Mouse (Mus musculus) heart, postnatal 4 days (tissue): ENCODE results near the gene Gm49387. TPM values are rescaled to one million over a fixed set of nuclear protein-coding genes. Genes with fewer than 3 reads are reported as not detected.
A peak's percentile ranks its signal among the peaks of the same experiment; 100 is the strongest.

Experiments used
- DNase-seq: peaks from one replicate; pipeline ENCODE4 v3.0.0; 2021
- total RNA-seq, 2 experiments: library from RNA; stranded (reverse); gene quantifications; 2 replicates each; pipeline ENCODE4 v1.2.3; 2021

Gm49387 gene
- total RNA-seq, 2 experiments from 2014 or later = 2.8 TPM; not detected in 1

DNA sequence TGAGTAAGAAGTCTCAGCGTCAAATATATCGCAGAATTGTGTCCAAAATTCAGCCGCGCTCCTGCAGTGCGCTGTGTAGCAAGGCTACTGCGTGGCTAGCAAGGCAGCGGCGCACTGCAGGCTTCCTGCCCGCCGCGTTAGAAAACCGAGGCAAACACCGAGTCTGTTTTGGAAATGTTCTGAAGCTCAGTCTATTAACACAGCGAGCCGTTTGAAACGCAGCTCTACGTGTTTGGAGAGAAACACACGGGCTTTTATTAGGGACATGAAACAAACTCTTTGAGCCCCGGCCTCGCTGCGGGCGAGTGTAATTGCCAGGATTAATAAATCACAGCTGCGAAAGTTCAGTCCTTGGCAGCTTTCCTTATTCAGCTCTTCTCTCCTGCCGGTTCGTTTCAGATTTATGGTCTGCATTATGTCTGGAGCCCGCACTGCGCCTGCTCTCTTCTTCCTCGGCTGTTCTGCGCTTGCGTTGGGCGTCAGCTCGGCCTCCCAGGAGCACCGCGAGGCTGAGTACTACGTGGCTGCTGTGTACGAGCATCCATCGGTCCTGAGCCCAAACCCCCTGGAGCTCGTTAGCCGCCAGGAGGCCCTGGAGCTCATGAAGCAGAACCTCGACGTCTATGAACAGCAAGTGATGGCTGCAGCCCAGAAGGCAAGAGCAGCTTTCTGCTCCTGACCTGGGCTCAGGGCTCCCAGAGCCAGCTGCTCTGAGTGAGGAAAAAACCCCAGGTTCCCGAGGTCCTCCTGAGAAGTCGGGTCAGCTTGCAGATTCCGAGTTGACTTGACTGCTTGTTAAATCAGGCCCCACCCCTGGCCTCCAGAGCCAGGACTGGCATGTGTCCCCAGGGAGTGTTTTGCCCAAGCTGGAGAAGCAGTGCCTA lies 21.2 kb upstream of the Gm49387 start:
- DNase-seq = peak; percentile 84

DNA sequence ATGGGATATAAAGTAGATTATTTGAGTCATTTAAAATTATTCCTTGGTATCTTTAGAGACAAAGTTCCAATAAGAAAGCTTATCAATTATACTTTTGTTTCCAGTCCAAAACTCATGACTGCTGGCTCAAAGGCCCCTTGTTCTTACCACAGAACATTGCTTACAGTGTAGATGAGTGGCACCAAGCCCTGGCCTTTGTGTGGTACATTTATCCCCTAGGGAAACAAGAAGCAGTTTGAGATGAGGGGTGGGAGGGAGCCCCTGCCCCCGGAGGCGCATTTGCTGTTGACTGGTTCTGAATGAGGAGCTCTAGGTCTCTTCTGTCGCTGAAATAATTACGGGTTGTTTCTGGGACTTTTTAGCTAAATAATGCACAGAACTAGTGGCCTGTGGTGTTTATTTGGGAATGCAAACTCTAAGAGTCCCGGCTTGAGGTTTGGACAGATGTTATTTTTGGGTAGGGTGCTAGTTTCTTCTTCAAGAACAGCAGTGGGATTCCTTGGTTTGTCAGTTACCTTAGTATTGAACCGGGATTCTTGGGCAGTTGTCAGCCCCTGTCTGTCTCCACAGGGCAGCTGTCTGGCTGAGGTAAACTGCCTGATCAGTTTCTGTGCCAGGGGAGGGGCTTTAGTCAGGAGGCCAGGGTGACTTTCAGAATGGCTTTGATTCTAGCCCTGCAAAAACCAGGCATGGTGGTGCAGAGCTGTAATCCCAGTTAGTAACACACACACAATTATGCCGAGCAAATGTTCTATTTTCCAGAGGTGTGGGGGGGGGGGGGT lies 19.8 kb upstream of the Gm49387 start:
- DNase-seq = peak; percentile 25

DNA sequence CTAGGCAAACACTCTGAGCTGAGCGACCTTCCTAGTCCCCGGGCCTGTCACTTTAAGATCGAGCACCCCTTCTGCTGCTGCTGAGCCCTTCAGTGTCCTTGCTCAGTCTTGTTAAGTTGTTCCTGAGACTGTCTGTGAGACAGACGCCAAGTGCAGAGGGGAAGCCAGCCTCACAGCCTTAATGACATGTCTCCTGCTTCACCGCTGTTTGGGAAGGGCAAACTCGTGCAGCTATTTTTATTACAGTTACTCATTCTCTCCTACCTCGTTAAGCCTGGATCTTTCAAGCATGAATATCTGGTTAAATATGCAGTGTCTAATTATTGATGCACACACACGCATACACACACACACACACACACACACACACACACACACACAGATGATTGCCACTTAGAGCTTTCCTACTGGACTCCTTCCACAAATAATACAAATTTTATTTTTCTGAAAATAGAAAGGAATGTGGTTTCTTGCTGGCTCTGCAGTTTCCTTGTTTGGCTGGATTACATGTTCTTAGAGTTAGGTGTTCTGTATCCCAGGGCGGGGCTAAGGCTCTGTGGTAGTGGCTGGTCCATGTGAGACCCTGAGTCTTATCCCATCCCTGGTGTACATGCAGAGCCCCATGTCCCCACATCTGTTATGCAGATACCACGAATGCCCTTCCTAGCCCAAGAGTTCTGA lies 19.0 kb upstream of the Gm49387 start:
- peak; percentile 71 for DNase-seq

DNA sequence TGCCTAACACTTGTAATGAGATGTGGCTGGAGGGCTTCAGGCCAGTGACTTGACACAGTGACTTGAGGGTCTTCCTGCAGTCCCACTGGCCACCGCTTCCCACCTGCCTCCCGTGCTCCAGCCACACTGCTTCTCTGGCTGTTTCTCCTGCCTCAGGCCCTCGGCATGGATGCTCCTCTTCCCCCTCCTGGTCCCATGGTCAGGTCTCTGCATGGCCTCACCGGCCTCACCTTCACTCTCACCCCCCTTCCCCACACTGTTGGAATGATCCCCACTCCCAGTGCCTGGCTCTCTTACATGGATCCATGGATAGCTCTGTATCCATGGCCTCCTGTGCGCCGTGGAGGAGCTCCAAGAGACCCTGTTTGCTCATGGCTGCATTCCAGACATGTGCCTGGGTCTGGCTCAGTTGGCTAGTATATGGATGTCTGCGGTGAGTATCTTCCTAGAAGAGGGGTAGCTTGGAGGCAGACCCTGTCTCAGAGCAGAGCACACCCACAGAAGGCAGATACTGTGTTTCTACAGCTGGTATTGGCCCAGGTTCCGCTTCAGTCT lies 17.5 kb upstream of the Gm49387 start:
- DNase-seq = peak; percentile 17

DNA sequence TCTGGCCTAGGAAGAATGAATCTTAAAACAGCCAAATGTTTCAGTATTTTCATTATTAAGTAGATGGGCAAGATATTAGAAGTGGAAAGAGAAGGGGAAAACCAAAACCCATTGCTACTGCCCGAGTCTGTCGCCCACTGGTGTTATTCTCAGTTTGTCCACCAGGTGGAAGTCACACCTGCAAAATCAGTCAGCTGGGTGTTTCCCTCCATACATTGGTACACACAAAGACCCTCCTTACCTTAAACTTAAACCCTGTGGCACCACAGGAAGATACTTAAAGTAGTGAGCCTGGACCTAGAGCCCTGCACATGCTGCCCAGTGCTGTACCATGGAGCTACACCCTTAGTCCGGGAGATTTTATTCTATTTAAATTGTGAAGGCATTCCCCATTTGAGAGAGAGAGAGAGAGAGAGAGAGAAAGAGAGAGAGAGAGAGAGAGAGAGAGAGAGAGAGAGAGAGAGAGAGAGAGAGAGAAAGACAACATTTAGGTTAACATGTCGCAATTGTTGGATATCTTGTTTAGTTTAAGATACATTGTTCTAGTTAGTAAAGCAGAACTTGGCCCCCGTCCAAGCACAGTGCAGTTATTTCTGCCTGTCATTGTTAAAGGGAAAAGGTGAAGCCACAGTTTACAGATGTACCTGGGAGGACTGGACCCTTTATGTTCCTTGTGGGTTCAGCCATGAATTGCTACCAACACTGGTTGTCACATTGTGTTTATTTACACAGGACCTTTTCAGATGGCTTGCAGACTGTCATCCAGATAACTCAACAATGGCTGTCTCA lies 16.4 kb upstream of the Gm49387 start:
- DNase-seq = peak; percentile 86

DNA sequence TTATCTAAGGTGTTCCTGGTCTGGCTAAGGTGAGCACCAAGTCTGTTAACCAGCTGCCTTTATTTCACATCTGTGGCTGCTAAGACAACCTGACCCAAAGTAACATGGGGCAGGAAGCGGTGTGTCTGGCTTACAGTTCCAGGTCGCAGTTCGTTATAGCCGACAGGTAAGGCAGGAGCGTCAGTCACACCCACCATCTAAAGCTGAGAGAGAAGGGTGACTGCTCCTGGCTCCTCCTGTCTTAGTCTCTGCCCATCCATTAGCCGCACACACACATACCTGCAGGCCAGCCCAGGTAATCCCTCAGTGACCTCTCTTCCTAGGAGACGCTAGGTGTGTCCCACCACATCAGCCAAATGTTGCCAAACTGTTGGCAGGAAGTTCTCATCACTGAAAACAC lies 15.7 kb upstream of the Gm49387 start:
- no peak for DNase-seq

DNA sequence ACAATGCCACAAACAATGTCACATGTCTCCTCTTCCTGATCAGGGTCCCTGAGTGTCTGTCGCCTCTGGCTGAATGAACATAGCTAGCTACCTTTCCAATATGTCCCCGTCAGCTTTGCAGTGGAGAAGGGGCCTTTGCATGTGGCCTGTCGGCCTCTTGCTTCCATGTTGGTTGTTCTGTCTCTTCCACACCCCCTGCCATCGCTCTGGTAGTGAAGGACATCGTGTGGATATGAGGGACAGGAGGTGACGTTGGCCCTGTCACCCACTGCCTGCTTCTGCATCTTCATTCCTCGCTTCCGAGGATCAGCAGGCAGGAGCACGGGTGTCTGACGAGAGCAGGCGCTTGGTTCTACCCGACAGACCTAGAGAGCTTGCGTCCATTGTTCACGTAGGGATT lies 14.7 kb upstream of the Gm49387 start:
- DNase-seq = no peak

DNA sequence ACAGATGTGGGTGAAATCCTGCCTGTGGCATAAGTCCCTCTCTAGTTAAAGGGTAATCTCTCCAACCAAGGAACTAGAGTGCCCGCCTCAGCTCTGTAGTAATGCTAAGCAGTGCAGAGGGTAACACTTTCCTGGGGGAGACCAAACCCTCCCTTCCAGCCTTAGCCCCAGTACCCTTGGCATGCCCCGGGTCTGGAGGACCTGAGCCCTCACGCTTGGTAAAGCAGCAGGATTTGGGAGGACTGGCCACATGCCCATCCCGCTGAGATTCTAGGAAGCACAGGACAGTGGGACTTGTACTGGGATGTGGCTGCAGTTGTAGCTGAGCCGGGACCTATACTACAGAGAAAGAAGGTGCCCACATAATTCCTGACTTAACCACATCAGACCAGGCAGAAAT lies 14.1 kb upstream of the Gm49387 start:
- DNase-seq = peak; percentile 8

DNA sequence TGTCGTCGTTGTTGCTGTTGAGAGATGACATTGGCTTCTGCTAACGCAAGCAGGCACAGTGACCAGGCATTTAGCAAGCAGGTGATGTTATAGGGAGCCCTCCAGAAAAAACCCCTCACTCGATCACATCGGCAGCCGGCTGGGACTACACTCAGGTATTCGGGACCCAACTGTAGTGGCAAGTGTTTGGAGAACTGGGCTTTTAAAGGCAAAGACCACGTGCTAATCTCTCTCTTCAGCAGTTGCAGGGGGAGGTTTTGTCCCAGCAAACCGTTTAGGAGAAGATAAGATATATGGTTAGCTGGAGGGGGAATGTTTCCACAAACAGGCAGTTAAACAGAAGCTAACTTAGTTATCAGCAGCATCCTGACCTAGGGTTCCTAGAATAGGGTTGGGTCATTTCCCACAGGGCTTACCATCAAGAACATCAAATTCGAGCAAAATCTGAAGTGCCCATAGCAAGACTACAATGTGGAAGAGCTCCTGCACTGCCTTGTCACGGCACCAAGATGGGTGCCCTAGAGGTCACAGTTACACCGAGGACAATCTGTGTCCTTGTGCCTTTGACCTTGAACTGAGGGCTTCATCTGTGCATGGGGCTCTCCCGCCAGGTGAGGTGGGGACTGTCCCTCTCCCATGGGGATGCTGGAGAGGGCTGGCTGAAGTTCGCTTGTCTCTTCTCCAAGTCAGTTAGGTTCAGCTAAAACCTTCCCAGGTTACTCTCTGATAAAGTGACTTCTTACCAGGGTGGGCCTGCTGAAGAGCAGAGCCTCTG lies 12.6 kb upstream of the Gm49387 start:
- no peak for DNase-seq

DNA sequence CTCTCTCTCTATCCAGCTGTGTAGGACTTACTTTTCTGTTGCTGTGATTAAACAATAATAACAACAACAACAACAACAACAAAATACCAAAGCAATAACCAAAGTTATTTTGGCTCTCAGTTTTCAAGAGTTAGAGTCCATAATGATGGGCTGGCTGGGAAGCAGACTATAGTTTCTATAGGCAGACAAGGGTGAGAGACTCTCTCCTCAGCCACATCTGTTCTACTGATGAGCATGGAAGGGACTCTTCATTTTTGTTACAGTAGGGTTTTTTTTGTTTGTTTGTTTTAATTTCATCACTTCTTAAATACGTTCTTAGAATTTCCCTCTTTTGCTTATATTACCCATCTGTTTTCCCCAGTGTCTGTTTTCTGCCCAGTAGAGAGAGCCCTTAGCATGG lies 11.9 kb upstream of the Gm49387 start:
- no peak for DNase-seq

DNA sequence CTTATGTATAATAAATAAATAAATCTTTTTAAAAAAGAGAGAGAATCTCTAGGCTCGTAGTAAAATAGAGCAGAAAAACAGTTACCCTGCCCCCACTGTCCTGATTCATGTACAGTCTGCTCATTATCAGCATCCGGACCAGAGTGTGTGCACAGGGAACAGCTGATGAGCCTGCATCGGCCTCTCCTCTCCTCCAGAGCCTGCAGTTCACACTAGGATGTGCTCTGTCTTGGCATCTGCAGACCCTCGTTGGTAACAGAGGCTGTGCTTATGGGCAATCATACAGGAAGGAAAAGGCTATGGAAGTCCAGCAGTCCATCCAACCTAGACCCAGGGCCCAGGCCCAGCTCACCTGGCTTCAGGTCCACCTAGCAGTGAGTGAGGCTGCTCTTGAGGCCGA lies 11.4 kb upstream of the Gm49387 start:
- no peak for DNase-seq

DNA sequence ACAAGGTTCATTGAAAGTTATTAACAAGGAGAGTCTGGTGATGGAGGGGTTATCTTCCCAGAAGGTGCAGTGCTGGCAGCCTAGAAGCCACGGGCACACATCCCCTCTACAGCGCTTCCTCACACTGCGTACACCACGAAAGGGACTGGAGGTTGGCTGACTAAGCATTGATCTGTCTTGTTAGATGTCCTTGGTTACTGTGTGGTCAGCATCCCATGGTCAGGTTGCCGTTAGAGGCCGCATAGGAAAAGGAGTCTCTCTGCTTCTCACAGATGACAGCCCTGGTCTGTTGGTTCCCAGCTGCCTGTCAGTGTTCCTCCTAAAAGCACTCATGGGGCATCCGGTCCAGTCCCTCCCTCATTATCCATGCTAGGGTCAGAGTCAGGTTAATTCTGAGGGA lies 10.5 kb upstream of the Gm49387 start:
- no peak for DNase-seq

DNA sequence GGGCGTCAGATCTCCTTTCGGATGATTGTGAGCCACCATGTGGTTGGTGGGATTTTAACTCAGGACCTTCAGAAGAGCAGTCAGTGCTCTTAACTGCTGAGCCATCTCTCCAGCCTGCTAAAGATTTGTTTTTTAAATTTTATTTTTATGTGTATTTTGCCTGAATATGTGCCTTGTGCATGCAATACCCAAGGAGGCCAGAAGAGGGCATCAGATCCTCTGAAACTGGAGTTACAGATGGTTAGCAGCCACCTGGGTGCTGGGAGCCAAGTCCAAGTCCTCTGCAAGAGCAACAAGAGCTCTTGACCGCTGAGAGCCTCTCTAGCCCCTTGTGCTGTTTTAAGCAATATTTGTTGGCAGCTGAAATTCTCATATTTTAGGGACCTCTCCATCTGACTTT lies 9.7 kb upstream of the Gm49387 start:
- DNase-seq = no peak

DNA sequence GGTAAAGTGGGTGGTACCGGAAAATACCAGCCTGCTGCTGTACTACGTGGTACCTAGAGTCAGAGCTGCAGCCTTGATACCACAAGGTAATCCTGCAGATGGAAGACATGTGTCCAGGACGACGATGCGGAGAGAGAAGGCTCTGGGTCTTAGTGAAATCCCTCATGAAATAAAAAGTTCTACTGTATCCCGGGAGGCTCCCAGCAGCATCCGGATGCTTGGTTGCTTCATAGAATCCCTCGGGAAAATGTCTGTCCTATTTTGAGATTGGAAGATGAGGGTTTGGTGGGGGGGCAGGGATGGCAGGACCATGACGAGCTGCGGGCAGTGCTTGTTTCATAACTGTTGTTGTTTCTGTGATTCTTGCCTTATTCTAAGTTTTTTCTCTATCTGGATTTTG lies 7.3 kb upstream of the Gm49387 start:
- no peak for DNase-seq

DNA sequence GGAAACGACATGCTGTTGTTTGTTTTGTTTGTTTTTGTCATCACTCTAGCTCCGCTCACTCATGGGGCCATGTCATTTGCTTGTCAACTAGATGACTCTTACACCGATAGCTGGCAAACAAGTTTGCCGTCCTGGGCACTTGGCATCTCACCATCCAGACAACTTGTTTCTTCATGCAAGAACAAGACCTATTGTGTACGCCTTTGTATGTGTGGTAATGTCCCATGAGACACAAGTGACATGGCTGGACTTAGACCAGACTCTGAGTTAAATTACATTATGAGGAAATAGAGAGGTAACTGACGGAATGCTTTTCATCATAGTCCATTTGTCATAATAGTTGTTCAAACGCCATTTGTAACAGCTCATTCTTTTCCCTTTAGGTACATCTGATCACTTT lies 5.2 kb upstream of the Gm49387 start:
- no peak for DNase-seq

DNA sequence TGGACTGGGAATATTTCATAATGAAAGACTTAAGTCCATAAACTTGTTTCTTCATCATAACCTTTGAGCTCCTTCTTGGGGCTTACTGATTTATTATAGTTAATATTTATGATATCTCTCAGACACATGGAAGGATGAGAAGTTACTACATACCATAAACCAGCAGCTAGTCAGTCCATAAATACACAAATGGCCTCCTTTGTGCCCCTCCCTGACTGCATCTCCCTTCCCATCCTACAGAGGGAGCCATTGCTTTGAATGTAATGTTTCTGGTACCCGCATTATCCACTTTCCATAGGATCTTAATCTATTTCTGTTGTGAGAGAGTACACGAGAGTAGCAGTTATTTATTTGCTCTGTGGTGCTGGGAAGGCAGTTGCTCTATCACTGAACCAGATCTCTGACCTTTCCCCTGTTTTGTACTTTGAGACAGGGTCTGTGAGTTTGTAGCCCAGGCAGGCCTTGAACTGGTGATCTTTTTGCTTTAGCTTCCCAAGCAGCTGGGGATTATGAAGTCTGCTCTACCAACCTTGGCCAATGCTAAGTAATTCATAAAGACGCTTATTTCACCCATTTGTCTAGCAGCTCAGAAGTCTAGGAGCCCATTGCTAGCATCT lies 4.4 kb upstream of the Gm49387 start:
- DNase-seq = no peak

DNA sequence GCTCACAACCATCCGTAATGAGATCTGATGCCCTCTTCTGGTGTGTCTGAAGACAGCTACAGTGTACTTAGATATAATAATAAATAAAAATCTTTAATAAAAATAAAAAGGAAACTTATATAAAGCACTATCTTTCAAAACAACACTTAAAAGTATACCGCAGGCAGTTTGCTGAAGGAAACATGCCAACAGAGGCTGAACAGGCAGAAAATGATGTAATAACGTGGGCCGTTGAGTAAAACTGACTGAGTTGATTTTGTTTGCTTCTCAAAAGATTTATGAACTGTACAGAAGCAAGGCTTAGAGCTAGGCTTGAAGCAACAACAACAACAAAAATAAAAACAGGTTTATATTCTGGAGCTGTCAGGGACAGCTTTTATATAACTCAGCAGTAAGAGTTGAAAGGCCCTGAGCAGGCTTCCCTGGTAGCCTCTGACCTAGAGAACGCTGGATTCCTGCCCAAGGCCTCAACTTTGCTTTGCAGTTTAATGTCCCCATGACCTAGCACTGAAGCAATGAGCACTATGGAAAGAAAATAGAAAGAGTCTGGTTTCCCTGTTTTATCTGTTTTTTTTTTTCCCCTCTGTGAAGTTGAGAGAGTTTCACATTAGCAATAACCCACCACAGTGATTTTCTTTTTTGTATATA lies 3.6 kb upstream of the Gm49387 start:
- DNase-seq = no peak

DNA sequence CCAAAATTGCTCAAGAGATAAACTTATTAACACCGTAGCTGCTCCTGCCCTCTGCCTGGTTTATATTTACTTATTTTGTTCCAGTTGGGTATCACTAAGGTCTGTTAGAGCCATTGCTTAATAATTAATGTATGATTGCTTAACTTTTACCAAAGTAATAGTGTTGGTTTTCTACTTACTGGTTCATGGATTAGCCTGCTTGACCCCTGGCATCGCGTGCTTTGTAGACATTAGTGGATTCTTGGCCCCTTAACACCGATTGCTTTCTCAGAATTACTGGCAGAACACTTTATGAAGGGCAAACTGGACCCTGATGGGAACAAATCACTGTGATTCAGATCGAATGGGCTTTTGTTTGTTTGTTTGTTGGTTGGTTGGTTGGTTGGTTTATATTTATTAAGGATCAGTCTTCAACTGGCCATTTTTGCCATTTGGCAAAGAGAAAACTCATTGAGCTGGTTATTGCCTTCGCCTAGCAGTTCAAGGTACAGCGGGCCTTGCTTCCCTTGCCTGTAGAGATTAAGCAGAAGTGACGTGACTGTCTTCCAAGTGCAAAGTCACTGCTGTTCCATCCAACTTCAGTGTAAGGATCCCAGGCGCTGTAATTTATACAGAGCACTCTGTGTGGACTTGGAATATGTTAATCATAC lies 953 bp upstream of the Gm49387 start:
- no peak for DNase-seq

DNA sequence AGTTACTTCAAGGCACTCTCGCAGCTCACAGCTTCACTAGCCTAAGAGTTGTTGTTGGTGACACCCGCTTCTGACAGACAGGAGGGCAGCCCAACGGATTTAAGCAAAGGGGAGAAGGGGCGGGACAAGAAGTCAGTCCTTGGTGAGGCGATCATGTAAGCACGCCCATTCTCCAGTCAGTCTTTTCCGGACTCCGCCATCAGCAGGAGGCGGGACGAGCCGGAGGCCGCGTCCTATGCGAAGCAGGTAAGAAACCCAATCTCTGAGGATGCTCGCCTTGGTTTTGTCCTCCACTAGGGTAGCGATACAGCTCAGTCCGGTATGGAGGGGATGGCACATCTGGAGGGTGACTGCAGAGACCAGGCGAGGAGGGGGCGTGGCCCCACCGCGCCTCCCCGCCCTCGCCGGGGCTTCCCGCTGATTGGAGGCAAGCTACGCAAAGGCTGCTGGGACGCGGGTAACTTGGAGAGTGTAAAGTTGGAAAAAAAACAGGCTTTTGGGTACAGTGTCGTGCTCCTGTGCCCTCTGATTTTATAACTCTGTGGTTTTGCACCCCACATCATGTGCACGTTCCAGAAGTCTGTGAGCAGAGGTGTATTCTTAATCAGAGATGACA lies 320 bp upstream of the Gm49387 start, which contains the start of the genes Btd and Hacl1:
TSS of gene Btd (plus strand) at position 139 of the 616 bp plus-strand sequence.
TSS of gene Hacl1 (minus strand) at position 397 of the 616 bp plus-strand sequence.
- DNase-seq = peak; percentile 88
